Mouse (Mus musculus) spleen, postnatal 36 days (tissue): ENCODE data around the gene Xxylt1.

Experiments
- DNase-seq, 2 experiments: peaks; one replicate each; pipeline ENCODE4 v3.0.0; 2022; ENCODE audit warnings: low spot score in 2 of 2, mixed read lengths in 1 of 2

Xxylt1 gene

GRCm38 (mm10) chr16:30918866-30919265, 162.4 kb downstream of the Xxylt1 start:
- DNase-seq: no peak

GRCm38 (mm10) chr16:30916931-30917330, 164.3 kb downstream of the Xxylt1 start:
- no peak for DNase-seq

- DNase-seq: no peak
Observed at GRCm38 (mm10) chr16:30915611-30916220, 165.5 kb downstream of the Xxylt1 start.
